Mouse (Mus musculus): ENCODE data around the gene Mark1.

DNA sequence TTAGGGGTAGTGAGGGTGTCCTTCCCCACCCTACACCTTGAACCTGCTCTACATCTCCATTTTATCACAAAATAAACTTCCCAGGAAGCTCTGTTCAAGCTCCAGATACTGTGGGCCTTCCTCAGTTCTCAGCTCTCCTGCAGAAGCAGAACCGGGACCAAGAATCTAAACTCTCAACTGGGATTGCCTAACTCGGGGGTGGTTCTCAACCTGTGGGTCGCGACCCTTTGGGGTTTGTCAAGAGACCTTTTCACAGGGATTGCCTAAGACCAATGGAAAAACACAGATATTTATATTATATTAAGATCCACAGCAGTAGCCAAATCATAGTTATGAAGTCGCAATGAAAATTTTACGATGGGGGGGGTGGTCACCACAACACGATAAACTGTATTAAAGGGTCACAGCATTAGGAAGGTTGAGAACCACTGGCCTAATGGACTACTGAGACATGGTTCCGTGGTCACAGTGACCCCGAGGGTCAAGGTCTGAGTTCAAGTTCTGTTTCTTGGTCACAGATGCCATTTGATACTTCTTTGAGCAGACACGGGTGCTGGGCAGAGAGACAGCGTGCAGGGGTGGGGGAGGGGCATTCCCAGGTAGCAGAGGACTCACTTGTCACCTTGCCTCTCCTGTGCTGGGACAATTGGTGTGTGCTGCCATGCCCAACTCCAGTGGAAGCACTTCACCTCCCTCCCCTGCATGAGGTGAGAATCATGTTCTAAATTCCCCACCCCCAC, 128.6 kb downstream of the Mark1 start:
- TF ChIP-seq CTCF (IDR thresholded peaks at IDR 0.05; ENCODE audit: control insufficient read depth, insufficient read depth, low read length) (no peak), POLR2A (IDR thresholded peaks at IDR 0.05; ENCODE audit: borderline replicate concordance, control insufficient read depth, low read depth, low read length) (no peak)
